Mouse (Mus musculus): ENCODE data around the gene Tm2d1.
"Not testable (repeated sequence)": the region's sequence is repeated elsewhere in the genome, so short reads cannot be mapped to it uniquely, and the experiment has no call there.

Gene Tm2d1

DNA sequence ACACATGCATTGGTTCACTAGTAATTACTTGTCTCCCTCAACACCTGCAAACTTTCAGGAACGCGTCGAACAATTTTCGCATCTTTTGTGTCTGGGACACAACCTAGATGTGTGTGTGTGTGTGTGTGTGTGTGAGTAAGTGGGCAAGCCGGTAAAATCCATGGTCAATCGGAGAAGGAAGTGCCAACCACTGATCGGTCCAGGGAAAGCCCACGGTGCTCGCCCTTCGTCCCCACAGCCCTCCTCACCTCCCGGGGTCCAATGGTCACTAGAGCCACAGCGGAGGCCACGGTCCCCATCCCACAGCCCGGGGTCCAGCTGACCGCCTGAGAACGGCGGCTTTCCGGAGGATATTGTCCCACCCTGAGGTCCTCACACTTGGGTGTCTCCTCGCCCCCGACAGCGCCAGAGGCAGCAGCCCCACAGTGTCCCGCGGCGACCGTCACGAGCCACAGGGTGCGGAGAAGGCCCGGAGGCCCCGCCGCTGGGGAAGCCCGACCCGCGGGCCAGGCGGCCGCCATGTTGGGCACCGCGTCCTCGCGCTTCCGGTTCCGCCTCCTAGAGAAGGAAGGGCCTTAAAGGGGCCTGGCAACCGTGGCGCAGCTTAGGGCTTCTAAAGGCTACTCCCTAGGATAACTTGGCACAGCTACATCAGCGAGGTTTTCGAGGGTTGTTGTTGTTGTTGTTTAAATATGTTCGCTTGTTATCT, at the start of gene Tm2d1:
Tm2d1 (minus strand) TSS at position 591 of the 709 bp plus-strand sequence.
- DNase-seq (ENCODE audit: low spot score in 2 of 2), result peak; percentile 65 to 81

DNA sequence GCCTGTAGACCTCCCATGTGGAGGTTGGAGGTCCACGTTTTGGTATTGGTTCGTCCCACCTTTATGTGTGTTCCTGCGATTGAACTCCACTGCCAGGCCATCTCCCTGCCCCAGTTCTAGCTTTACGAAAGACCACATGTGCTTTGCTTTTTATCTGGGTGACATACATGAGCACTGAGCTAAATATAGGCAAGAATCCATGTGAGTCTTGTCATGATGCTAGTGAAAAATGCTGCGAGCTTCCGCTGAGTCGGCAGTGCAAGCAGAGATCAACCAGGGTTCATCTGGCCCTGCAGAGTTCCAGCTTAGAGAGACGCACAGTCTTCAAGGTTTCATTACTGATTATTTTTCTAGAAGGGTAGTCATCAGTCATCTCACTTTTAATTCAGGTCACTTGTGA, 45.3 kb upstream of the Tm2d1 start:
- no peak for DNase-seq (ENCODE audit: low spot score in 2 of 2)

DNA sequence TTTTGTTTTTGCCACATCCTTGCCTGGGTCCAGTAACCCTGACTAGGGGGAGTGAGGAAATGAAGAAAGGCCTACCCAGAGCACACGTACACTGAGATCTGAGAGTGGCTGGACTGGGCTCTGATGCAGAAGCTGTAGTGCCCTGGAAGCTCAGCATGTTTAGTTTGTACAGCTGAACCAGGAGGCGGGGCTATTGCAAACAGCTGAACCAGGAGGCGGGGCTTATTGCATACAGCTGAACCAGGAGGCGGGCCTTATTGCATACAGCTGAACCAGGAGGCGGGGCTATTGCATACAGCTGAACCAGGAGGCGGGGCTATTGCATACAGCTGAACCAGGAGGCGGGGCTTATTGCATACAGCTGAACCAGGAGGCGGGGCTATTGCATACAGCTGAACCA, 32.0 kb upstream of the Tm2d1 start:
- DNase-seq (ENCODE audit: low spot score in 2 of 2), result not testable (repeated sequence)

DNA sequence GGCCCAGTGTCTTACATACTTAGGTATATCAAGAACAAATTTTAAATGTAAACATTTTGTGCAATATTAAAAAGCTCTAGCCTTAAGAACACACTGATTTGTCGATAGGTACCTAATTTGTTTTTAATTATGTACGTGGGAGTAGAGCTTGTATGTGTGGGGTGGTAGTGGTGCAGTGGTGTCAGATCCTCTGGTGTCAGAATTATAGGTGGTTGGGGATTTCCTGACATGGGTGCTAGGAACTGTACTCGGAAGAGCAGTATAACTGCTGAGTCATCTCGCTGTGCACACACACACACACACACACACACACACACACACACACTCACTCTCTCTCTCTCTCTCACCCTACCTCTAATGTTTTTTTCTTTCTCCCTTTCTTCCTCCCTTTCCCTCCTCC, 25.3 kb upstream of the Tm2d1 start:
- no peak for DNase-seq (ENCODE audit: low spot score in 2 of 2)

DNA sequence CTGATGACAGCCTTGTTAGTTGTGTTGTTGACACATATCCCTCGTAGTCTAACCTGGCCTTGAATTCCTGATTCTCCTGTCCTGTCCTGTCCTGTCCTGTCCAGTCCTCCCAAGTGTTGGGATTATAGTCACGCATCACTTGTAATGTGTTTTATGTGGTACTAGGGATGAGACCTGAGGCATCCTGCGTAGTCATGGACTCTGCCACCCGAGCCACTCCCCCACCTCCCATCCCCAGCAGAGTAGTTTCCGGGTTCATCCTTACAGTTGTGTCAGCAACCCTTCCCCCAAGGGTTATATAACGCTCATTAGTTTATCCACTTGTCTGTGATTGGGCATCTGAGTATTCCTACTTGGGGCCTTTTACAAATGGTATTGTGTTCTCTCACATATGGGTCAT, 21.3 kb upstream of the Tm2d1 start:
- no peak for DNase-seq (ENCODE audit: low spot score in 2 of 2)

DNA sequence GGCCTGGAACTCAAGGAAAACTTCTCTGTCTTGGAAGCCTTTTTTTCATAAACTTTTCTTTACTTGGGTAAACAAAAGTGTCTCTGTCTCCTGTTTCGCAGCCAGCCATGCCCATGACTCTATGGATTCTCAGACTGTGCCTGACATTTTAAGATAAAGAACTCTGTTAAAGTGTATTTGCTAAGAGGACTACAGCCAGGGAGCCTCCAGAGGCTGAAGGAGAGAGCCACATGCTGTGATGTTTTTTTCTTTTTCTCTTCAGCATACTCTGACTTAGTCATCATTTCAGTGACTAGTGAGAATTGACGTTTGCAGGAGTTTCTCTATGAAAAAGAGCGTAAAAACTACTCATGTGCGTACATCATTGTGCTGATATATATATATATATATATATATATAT, 20.4 kb upstream of the Tm2d1 start:
- DNase-seq (ENCODE audit: low spot score in 2 of 2), result no peak

DNA sequence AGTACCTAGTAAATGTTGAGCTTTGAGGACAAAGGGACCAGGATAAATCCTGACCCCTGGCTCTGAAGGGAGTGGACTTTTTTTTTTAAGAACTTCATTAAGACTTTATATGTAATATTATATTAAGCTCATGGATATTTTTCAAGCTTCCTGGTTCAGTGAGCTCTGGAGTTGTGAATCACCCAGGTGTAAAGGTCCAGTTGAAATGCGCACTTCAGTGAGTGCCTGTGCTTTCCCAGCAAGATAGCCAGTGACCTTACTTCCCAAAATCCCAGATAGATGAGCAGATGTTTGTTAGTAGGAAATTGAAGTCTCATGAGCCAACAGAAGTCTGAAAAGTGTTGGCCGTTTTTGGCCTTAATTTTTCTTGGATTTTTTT, 18.5 kb upstream of the Tm2d1 start:
- DNase-seq (ENCODE audit: low spot score in 2 of 2), result no peak

DNA sequence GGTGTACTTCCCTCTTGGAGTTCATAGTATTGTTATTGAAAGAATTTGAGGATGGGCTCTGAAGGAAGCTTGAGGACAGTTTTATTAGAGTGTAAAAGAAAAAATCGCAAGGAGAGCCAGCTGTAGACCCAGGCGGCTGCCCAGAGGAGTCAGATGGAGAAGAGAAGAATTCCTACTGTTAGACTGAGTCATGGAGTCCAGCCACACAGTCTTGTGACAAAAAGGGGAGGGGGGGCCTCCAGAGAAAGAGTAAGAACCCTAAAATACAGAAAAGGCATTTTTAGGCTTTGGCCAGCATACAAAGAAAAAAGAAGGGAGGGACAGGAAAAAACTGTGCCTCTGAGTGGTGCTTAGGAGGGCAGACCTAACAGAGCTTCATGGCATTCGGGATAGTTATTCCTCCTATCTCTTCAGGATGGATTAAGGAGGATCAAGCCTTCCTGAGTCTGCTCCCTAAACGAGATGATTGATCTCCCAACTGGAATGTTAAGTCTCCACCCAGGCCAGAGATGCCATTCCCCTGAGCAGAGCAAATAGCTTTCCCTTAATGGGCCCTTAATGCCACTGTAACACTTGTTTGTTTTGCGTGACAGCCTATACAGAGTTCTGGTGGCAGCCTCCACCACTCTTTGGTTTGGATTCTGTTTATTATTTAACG, 17.9 kb upstream of the Tm2d1 start:
- DNase-seq (ENCODE audit: low spot score in 2 of 2), result peak in 1 of 2 experiments; percentile 8

DNA sequence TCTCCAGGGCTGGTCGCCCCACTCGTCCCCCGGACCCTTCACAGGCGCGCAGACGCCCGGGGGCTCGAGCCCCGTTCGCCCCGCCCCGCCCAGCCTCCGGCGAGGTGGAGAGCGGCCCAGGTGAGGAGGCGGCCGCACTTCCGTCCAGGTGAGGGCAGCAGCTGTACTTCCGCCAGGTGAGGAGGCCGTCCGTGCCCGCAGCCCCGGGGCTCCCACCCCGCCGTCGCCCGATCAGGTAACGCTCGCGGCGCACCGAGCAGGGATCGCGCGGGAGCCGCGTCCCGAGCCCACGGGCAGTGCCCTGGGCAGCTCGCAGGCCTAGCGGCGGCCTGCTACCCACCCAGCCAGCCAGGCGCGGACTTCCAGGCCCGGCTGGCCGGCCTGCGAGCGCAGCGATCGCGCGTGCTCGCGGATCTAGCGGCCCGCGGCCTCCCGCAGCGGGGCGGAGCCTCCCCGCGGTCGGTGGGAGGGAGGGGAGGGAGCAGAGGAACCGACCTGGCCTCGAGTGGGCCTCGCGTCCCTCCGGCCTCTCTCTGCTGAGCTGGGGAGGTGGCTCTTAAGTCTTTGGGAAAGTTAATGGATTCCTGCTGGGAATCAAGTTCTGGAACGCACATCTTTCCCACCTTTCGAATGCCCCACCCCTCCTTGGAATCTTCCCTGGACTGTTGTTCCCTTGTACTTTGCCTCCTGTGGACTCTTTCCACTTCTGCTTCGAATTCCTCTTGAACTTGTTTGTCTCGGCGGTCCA, 12.8 kb upstream of the Tm2d1 start, which contains the start of gene Patj:
Patj (plus strand) TSS at position 96 of the 748 bp plus-strand sequence.
- peak; percentile 65 to 80 for DNase-seq (ENCODE audit: low spot score in 2 of 2)

DNA sequence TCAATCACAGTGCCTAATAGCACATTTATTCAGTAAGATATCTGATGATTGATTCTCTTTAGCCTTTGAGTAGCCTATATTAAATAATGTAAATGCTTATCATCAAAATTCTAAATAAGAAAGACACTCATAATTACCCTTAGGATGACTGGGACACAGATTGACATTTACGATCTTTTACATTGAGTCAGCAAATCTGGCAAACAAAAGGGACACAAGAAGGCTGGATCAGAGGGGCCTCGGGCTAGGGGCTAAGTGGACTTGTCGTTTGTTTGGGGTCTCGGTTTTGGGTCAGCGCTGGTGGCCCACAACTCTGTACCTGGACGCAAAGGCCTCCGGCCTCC, 12.2 kb upstream of the Tm2d1 start:
- DNase-seq (ENCODE audit: low spot score in 2 of 2), result no peak

DNA sequence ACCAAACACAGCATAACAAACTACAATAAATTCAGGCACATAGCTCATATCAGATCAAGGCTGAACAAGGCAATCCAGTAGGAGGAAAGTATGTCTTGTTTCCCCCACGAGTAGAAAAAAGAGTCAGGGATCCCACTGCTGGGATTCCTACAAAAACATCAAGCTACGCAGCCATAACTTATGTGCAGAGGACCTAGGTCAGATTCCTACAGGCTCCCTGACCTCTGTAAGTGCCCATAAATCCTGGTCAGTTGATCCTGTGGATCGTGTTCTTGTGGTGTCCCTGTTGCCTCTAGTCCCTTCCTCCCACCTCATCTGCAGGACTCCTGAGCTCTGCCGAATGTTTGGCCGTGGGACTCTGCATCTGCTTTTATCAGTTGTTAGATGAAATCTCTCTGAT, 1.9 kb upstream of the Tm2d1 start:
- DNase-seq (ENCODE audit: low spot score in 2 of 2), result no peak

DNA sequence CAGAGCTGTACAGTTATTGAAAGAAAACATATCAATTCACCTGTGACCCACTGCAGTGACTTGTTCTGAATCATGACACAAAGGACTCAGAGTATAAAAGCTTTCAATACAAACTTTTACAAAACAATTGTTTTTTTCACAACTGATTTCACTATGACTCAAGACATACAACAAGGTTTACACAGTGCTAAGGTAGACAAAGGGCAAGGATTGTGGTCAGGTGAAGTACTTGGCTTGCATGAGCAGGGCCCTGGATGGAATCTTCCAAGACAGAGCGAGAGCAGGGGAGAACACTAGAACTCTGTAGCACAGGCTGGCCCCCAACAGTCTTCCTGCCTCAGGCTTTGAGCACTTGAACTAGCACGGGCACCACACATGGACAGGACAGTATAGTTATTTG, 6.2 kb downstream of the Tm2d1 start:
- no peak for DNase-seq (ENCODE audit: low spot score in 2 of 2)

DNA sequence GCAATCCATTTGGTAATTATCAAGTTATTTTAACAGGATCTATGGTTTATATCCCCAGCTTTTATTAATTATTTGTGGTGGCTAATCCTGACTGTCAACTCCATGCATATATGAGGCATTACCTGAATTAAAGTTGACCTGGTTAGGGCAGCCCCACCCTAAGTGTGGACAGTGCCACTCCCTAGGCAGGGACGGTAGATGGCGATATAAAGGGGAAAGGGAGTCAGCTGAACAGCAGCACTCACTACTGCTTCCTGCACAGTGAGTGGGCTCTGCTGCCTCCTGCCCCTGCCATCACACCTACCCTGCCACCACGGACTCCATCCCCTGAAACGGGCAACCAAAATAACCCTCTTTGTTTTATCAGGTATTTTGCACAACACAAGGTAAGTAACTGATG, 7.7 kb downstream of the Tm2d1 start:
- DNase-seq (ENCODE audit: low spot score in 2 of 2), result no peak

DNA sequence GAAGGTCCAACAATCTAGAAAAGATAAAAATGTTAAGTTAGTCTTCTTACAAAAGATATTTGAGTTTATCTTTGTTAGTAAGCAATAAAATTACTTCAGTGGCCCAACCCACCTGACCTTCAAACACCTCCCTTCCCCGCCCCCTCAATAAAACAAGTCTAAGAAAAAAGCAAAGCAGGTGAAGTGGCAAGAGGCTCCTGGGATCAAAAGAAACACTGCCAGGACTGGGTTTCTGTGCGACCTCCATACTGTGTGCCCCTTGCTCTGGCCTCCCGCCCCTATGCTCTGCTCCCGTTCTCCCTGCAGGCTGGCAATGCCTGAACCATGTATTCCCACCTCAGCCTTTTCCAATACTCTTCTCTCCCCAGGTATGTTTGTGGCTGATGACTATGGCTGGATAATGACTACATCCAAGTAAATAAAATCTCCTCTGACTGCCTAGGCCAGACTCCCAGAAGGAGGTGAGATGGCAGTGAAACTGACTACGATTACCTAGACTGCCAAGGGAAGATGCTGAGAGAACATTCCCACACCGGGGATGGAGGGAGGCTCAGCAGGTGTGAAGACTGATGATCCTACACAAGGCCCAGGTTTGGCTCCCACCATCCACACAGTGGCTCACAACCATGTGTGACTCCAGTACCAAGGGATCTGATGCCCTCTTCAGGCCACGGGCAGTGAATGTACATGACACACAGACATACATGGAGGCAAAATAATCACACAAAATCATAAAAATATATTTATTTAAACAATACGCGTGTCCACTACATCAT, 24.9 kb downstream of the Tm2d1 start:
- DNase-seq (ENCODE audit: low spot score in 2 of 2), result no peak

DNA sequence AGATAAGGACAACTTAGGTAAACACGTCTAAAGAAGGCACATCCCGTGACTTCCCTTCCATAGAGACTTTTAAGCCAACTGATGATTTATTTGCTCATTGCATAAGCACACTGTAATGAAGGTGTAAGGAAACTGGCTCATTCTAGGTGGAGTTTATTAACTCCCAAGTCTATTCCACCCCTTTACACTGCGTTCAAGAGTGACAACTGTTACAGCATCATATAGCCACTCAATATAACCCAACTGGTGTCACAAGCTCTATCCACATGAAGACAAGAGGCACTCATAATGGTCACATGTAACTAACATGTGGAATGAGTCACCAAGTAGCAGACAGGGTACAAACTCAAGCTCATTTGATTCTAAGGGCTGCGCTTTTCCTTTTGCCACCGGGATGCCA, 34.5 kb downstream of the Tm2d1 start:
- DNase-seq (ENCODE audit: low spot score in 2 of 2), result no peak

DNA sequence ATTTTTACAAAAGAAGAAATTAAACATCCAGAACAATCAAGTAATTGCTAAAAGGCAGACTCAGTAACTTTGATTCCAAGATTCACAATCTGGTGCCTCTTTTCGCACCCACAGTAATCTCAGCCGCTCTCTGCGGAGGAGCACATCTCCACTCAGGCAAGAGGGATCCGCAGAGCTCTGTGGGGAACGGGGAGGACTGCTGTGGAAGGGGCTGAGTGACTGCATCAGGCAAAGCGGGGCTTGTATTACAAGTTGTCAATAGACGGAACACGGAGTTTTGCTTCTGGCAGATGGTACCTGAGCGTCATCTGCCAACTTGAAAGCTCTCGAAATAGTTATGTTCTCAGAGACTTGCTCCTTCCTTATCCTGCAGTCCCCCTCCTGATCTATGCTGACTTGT, 37.3 kb downstream of the Tm2d1 start:
- no peak for DNase-seq (ENCODE audit: low spot score in 2 of 2)

DNA sequence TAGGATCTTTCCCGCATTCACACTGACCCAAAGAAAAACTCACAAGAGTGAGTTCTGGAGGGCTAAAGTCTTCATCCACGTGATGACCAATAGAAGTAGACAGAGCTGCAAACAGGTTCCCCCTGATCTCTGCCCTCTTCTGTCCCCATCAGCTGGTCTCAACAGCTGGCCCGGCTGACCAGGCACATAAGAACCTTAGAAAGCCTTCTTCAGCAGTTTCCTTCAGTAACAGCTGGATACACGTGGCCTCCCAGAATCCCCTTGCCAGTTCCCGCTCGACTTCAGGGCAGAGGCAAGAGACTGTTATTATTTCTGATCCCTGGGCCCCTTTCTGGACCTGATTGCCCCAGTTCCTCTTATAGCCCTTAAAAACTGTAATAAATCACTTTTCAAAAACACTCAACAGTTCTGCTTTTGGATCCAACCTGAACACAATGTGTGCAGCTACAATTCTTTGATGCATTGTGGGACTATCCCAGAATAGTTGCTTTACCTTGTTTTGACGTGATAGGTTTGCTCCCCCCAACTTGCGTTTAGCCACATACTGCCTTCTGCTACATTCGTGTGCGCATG, 43.0 kb downstream of the Tm2d1 start:
- DNase-seq (ENCODE audit: low spot score in 2 of 2), result no peak

DNA sequence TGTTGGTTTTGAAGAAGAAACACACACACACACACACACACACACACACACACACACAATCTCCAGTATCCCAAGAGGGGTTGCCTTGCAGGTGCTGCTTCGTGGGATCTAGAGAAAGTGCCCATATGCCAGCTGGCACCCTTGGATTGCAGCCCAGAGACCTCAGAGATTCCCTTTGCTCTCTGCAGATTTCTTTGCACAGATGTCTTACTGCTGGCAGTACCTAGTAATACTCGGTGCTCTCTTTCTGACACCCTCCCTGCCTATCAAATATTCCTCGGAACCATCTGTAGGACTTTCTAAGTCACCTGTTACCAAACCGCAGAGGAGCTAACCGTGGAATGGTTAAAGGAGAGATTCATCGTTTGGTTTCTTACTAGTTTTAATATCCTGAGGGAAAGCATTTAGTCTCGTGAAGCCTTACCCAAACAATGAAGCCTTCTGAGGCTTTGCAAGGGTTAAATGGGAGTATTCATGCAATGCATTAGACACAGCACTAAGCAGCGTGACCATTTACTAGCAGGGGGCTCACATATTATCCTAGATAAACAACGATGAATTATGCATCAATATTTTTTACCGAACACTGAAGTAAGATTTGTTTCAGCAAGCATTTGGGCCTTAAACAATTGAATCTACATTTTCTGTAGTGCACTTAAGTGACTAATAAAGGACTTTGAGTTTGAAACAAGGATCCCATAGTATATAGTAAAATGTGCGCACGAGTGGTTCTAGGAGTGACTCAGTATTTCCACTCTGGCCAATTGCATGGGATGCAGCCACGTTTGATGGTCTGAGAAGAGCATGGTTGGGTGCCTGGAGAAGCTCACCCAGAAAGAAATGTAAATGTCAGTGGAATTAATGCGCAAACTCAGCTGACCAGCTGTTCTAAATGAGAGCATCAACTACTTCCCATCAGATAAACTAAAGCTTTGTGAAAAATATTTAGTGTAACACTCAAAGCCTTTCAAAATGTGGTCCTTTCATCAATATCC, 44.2 kb downstream of the Tm2d1 start:
- DNase-seq (ENCODE audit: low spot score in 2 of 2), result no peak

DNA sequence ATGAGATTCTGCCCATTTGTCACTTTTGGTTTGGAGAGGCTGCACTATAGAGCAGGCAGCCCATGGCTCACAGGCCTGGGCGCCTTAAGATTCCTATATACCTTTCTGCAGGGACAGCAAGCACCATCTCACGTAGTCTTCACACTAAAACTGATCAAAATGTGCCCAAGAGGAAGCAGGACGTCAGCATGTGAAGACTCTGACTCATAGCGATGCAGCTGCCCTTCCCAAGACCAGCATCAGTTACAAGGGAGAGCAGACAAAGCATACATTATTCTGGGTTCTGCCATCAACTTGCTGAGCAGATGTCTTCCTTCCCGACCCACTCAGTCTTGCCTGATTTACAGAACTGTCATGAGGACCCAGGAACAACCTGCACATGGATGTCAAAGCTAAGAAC, 45.9 kb downstream of the Tm2d1 start:
- no peak for DNase-seq (ENCODE audit: low spot score in 2 of 2)

DNA sequence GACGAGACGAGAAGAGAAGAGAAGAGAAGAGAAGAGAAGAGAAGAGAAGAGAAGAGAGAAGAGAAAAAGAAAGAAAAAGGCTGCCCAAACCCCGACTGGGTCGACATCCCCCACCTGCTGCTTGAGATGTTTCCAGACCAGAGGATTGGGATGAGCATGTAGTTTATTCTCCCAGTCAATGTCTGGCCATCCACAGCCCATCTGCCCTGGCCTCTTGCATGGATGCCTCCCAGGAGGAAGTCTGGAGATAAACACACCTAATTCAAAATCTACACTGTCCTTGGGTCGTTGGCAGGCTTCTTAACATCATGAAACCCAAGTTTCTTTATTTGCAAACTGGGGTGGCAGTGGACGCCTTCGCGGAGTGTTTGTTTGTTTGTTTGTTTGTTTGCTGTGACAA, 47.4 kb downstream of the Tm2d1 start:
- no peak for DNase-seq (ENCODE audit: low spot score in 2 of 2)

DNA sequence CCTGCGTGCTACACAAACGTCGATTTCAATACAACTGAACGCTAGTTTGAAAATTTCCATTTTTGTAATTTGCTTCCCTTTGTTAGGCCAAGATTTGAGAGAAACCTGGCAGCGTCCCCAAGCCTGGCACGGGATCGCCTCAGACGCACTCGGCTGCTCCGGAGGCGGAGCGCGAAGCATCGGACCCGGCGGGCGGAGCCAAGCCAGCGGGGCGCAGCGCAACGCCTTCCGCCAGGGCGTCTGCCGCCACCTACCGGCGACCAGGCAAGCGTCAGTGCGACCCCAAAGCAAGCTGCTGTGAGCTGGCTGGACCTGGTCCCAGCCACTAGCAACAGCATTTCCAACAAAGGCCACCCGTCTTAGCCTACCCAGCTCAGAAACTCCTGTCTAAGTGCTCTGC, 60.9 kb downstream of the Tm2d1 start:
- DNase-seq (ENCODE audit: low spot score in 2 of 2), result peak; percentile 82 to 89

Data from urinary bladder, adult 18-20 months (tissue).